Mouse (Mus musculus) megakaryocyte progenitor cell, adult 5-6 weeks (primary cell): ENCODE measurements around the gene Rims3. TPM values are rescaled to one million over a fixed set of nuclear protein-coding genes. Genes with fewer than 3 reads are reported as not detected.

Experiments
- ATAC-seq: replicated peaks from 2 replicates; pipeline ENCODE4 v1.8.0; 2016; ENCODE audit warnings: mild to moderate bottlenecking, moderate TSS enrichment, inconsistent platforms; ENCODE audit not compliant: poor library complexity
- total RNA-seq, 2 experiments: library from RNA; stranded (forward) in 1 of 2; stranded (reverse) in 1 of 2; fragments of 157-497, 149-512 nt in 1 of 2; fragments of 200-1000 nt in 1 of 2; gene quantifications; 2 replicates each; pipeline versions ENCODE4 v1.2.3 to v1.2.4; 2015 to 2017

Gene Rims3
- total RNA-seq, 2 experiments from 2014 or later = 0.07 TPM; not detected in 1

- ATAC-seq = no peak
Measured at GRCm38 (mm10) chr4:120890754-120891440, 36.3 kb downstream of the Rims3 start.

GRCm38 (mm10) chr4:120891960-120892359 is 37.3 kb downstream of the Rims3 start:
- no peak for ATAC-seq

- no peak for ATAC-seq
Measured at GRCm38 (mm10) chr4:120892516-120892915, 37.9 kb downstream of the Rims3 start.

GRCm38 (mm10) chr4:120893656-120894401 is 39.2 kb downstream of the Rims3 start:
- no peak for ATAC-seq

- no peak for ATAC-seq
Measured at GRCm38 (mm10) chr4:120894584-120894983, 40.0 kb downstream of the Rims3 start.

- no peak for ATAC-seq
Measured at GRCm38 (mm10) chr4:120895226-120895625, 40.6 kb downstream of the Rims3 start.

- ATAC-seq = no peak
Measured at GRCm38 (mm10) chr4:120895810-120896584, 41.4 kb downstream of the Rims3 start.

- peak; percentile 68 for ATAC-seq
Measured at GRCm38 (mm10) chr4:120904533-120904932, 49.9 kb downstream of the Rims3 start.

- no peak for ATAC-seq
Measured at GRCm38 (mm10) chr4:120905644-120906043, 51.0 kb downstream of the Rims3 start.

GRCm38 (mm10) chr4:120909558-120910150 is 55.0 kb downstream of the Rims3 start:
- ATAC-seq = peak; percentile 89

- no peak for ATAC-seq
Measured at GRCm38 (mm10) chr4:120911086-120911485, 56.5 kb downstream of the Rims3 start.

- ATAC-seq = no peak
Measured at GRCm38 (mm10) chr4:120912866-120913265, 58.2 kb downstream of the Rims3 start.

- no peak for ATAC-seq
Measured at GRCm38 (mm10) chr4:120913443-120913842, 58.8 kb downstream of the Rims3 start.

- ATAC-seq = peak; percentile 59
Measured at GRCm38 (mm10) chr4:120913861-120914260, 59.2 kb downstream of the Rims3 start.

GRCm38 (mm10) chr4:120914501-120914900 is 59.9 kb downstream of the Rims3 start:
- ATAC-seq = peak; percentile 67

GRCm38 (mm10) chr4:120921461-120921860 is 66.8 kb downstream of the Rims3 start:
- ATAC-seq = no peak

- ATAC-seq = peak; percentile 96
Measured at GRCm38 (mm10) chr4:120924554-120925299, 70.1 kb downstream of the Rims3 start, which contains the start of gene Exo5. Exo5 (minus strand) TSS chr4:120925017.

GRCm38 (mm10) chr4:120925386-120925785 is 70.8 kb downstream of the Rims3 start:
- peak; percentile 70 for ATAC-seq

GRCm38 (mm10) chr4:120928686-120929085 is 74.1 kb downstream of the Rims3 start:
- no peak for ATAC-seq

GRCm38 (mm10) chr4:120930736-120931135 is 76.1 kb downstream of the Rims3 start:
- ATAC-seq = no peak
